Mouse (Mus musculus) midbrain, embryonic 16.5 days (tissue): ENCODE measurements around the gene Katna1. TPM values are rescaled to one million over a fixed set of nuclear protein-coding genes. Genes with fewer than 3 reads are reported as not detected.
"Not testable (repeated sequence)": the region's sequence is repeated elsewhere in the genome, so short reads cannot be mapped to it uniquely, and the experiment has no call there.

Source experiments
- ATAC-seq: fragments of 200-750 bp; cut with Nextera tagmentation; 2 replicates; pipeline ENCODE4 v1.8.0; 2017; ENCODE audit warnings: moderate TSS enrichment
- H3K27ac ChIP-seq: fragments of 300-500 bp; sonication (generic); 2 replicates; pipeline ENCODE4 v1.5.1; 2014; ENCODE audit warnings: mild to moderate bottlenecking, low read length, mixed read lengths
- H3K27me3 ChIP-seq: fragments of 300-500 bp; sonication (generic); 2 replicates; pipeline ENCODE4 v1.6.1; 2014; ENCODE audit warnings: low read depth, low read length, mixed read lengths; ENCODE audit not compliant: control insufficient read depth, insufficient read depth
- H3K36me3 ChIP-seq: fragments of 300-500 bp; sonication (generic); 2 replicates; pipeline ENCODE4 v1.6.1; 2014; ENCODE audit warnings: mild to moderate bottlenecking, low read length, moderate library complexity, mixed read lengths; ENCODE audit not compliant: control insufficient read depth, insufficient read depth
- H3K4me1 ChIP-seq: fragments of 300-500 bp; sonication (generic); 2 replicates; pipeline ENCODE4 v1.6.1; 2014; ENCODE audit warnings: mild to moderate bottlenecking, low read length, mixed read lengths; ENCODE audit not compliant: control insufficient read depth, insufficient read depth
- H3K4me2 ChIP-seq: fragments of 300-500 bp; sonication (generic); 2 replicates; pipeline ENCODE4 v1.6.1; 2014; ENCODE audit warnings: mild to moderate bottlenecking, low read length, mixed read lengths
- H3K4me3 ChIP-seq: fragments of 300-500 bp; sonication (generic); 2 replicates; pipeline ENCODE4 v1.5.1; 2014; ENCODE audit warnings: low read depth, mild to moderate bottlenecking, low read length, moderate library complexity, mixed read lengths
- H3K9ac ChIP-seq: fragments of 300-500 bp; sonication (generic); 2 replicates; pipeline ENCODE4 v1.6.1; 2014; ENCODE audit warnings: low read depth, low read length, mixed read lengths
- H3K9me3 ChIP-seq: fragments of 300-500 bp; sonication (generic); replicated peaks from 2 replicates; pipeline ENCODE4 v1.6.1; 2014; ENCODE audit warnings: mild to moderate bottlenecking, low read length, mixed read lengths; ENCODE audit not compliant: control insufficient read depth, poor library complexity, severe bottlenecking
- WGBS: fragments of 180-500 bp; shearing (Covaris S2); extraction: QIAGEN DNeasy Blood & Tissue Kit; methylation state at CpG from one replicate; pipeline ENCODE4 v1.1.7; 2014; 5-methylcytosine and 5-hydroxymethylcytosine counted together
- polyA plus RNA-seq: library from polyadenylated mRNA; unstranded; fragments of >200 nt; fragmentation: Nextera tagmentation; extraction: Ambion mirVana; gene quantifications from 2 replicates; pipeline ENCODE4 v1.2.1, GENCODE M21; 2015

Gene Katna1
- polyA plus RNA-seq, 1 experiment from 2014 or later, result 25.3 TPM

DNA sequence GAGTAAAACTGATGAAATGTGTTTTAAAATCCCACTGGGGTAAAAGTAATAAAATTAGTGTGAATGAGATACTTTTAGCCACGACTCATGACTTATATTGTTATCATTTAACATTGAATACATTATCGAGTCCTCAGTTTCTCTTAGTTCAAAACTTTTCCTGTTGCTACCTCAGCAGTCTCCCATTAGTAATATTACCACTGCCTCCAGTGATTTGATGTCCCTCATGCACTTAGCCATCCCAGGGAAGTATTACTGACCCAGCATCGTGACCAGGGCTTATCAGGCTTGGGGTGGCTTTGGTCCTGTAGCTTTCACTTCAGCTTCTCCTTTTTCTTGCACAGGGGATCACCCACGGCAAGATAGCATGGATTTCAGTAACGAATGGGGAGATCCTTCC, 15.7 kb upstream of the Katna1 start:
- Histone ChIP-seq H3K4me3 (no peak overlapping the region), H3K4me2 (no peak overlapping the region), H3K9ac (no peak overlapping the region), H3K27me3 (no peaks in the 10 kb centered on the region), H3K27ac (no peak overlapping the region), H3K36me3 (peaks cover 30% of the 10 kb centered on the region), H3K9me3 (no peaks in the 10 kb centered on the region), H3K4me1 (no peaks in the 10 kb centered on the region)
- no peak for ATAC-seq
- WGBS, result 92% methylated on average over 5 of the region's 5 CpGs

DNA sequence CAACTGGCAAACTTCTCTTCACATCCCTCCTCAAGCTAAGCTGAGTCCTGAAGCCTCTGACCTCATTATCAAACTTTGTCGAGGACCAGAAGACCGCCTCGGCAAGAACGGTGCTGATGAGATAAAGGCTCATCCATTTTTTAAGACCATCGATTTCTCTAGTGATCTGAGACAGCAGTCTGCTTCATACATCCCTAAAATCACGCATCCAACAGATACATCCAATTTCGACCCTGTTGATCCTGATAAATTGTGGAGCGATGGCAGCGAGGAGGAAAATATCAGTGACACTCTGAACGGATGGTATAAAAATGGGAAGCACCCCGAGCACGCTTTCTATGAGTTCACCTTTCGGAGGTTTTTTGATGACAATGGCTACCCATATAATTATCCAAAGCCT, 13.3 kb upstream of the Katna1 start:
- H3K27me3 ChIP-seq, result no peaks in the 10 kb centered on the region
- no peak overlapping the region for H3K4me3 ChIP-seq
- no peak for ATAC-seq
- H3K36me3 ChIP-seq, result peaks cover 24% of the 10 kb centered on the region
- H3K9ac ChIP-seq, result no peak overlapping the region
- no peaks in the 10 kb centered on the region for H3K9me3 ChIP-seq
- no peaks in the 10 kb centered on the region for H3K4me1 ChIP-seq
- no peak overlapping the region for H3K4me2 ChIP-seq
- H3K27ac ChIP-seq, result no peak overlapping the region
- 94% methylated on average over 13 of the region's 13 CpGs for WGBS

DNA sequence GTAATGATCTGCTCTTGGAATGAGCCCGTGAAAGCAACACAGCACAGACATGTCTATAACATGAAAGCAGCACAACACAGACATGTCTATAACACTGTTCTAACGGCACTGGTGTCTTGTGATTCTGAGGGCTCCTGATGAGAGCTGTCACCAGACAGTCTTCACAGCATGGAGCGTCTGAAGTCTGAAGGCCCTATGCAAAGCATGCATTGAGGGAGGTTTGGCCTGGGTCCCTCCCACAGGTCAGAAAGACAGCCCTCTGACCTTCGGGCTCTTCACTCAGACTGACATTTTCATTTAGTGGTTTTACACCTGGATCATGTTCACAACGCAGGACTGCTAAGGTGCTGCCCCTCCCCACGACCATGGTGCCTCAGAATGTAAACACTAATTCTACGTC, 10.7 kb upstream of the Katna1 start:
- Histone ChIP-seq H3K9ac (no peak overlapping the region), H3K36me3 (peaks cover 20% of the 10 kb centered on the region), H3K9me3 (no peaks in the 10 kb centered on the region), H3K4me1 (no peaks in the 10 kb centered on the region), H3K27me3 (no peaks in the 10 kb centered on the region), H3K4me2 (no peak overlapping the region), H3K4me3 (no peak overlapping the region), H3K27ac (no peak overlapping the region)
- 75% methylated on average over 7 of the region's 7 CpGs for WGBS
- ATAC-seq, result no peak

DNA sequence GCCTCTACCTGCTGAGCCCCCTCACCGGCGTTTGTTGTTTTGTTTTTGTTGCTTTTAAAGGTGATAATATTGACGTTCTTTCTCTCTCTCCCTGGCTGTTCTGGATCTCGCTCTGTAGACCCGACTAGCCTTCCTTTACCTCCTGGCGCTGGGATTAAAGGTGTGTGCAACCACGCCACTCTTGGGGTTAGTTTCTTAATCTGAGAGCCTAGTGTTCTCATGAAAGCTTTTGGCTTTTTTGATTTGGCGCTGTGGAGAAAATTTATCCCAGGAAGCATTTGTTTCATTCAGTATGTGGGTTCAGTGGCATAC, 657 bp downstream of the Katna1 start:
- no peaks in the 10 kb centered on the region for H3K9me3 ChIP-seq
- no peaks in the 10 kb centered on the region for H3K27me3 ChIP-seq
- H3K4me1 ChIP-seq, result peaks cover 19% of the 10 kb centered on the region
- H3K4me3 ChIP-seq, result peak overlapping the region; percentile 87
- WGBS, result 0% methylated on average over 8 of the region's 8 CpGs
- peak overlapping the region; percentile 80 for H3K9ac ChIP-seq
- H3K4me2 ChIP-seq, result peak overlapping the region; percentile 71
- peak overlapping the region; percentile 81; the same call in 1 of the 2 replicates for H3K27ac ChIP-seq
- no peak for ATAC-seq
- no peaks in the 10 kb centered on the region for H3K36me3 ChIP-seq

DNA sequence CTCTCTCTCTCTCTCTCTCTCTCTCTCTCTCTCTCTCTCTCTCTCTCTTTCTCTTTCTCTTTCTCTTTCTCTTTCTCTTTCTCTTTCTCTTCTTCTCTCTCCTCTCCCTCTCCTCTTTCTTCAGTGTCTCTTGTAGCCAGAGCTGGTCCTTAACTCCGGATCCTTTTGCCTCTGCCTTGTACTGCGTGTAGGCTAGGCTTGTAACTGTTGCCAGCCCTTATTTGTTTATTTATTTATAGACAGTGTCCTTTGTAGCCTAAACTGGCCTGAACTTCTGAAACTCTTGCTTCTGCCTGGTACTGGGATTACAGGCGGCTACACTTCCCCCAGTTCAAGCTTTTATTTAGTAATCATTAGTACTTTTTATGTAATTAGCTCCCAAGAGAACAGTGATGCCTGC, 1.2 kb downstream of the Katna1 start:
- Histone ChIP-seq H3K36me3 (no peaks in the 10 kb centered on the region), H3K27me3 (no peaks in the 10 kb centered on the region), H3K4me3 (no peak overlapping the region), H3K9ac (no peak overlapping the region; the same call in 1 of the 2 replicates), H3K9me3 (no peaks in the 10 kb centered on the region), H3K27ac (no peak overlapping the region), H3K4me2 (peak overlapping the region; percentile 71), H3K4me1 (peaks cover 21% of the 10 kb centered on the region)
- ATAC-seq, result no peak
- WGBS, result 28% methylated on average over 3 of the region's 3 CpGs

DNA sequence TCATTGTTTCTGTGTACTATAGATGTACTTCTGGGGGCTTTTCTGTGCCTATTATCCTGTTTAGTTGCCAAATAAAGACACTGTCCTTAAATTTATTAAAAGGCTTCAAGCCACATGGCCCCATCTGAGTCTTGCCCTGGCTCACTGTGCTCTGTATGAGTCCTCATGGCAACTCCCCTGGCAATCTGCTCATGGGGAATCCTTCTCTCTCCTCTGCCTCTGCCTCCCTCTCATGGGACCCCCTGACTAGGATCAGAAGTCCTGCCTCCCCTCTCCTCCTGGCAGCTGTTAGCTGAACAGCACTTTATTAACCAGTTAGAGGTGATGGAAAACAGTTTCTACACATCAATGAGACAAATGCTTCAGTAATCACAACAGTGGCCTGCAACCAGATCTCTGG, 5.8 kb downstream of the Katna1 start:
- 0 out of 2 replicates have a peak overlapping the region, but pooled peaks have one; percentile 30 for H3K9ac ChIP-seq

DNA sequence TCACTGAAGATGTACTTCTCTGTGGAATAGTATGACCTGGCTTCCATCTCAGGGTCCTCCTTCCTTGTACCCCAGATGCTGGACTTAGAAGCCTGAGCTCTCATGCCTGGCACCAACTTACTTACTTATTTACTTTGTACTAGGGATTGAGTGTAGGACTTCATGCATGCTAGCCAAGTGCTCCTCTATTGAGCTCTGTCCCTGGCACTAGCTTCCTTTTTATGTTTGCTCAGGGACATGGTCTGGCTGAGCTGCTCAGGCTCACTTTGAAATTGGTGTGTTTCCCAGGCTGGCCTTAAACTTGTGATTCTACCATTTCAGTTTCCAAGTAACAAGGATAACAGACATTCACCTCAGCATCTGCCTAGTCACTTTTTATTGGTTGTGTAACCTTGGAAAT, 11.3 kb downstream of the Katna1 start:
- H3K4me2 ChIP-seq, result no peak overlapping the region
- H3K9me3 ChIP-seq, result no peaks in the 10 kb centered on the region
- no peak for ATAC-seq

More for the DNA sequence above, 5.8 kb downstream of the Katna1 start:
- no peak overlapping the region for H3K4me2 ChIP-seq
- no peak overlapping the region for H3K4me3 ChIP-seq
- no peaks in the 10 kb centered on the region for H3K27me3 ChIP-seq
- no peak for ATAC-seq
- H3K36me3 ChIP-seq, result no peaks in the 10 kb centered on the region
- H3K4me1 ChIP-seq, result peaks cover 17% of the 10 kb centered on the region
- no peak overlapping the region for H3K27ac ChIP-seq
- H3K9me3 ChIP-seq, result no peaks in the 10 kb centered on the region

DNA sequence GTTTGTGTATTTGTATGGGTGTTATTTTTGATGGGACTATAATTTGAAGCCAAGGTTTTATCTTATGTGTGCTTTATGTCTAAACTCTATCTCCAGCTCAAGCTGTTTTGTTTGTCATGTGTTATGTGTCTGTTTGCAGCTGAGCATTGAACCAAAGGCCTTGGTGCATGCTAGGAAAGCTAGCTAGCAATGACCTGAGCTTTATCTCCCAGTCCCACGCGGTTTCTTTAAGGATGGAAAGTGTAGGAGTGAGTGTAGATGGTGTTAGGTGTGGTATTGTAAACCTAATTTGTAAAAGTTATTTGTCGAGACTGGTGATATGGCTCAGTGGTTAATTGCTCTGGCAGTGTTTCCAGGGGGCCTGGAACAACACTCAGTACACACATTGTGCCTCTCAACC, 12.1 kb downstream of the Katna1 start:
- Histone ChIP-seq H3K9me3 (no peaks in the 10 kb centered on the region), H3K27ac (no peak overlapping the region), H3K4me1 (no peaks in the 10 kb centered on the region), H3K4me2 (no peak overlapping the region), H3K27me3 (no peaks in the 10 kb centered on the region), H3K9ac (no peak overlapping the region), H3K4me3 (no peak overlapping the region), H3K36me3 (peaks cover 2% of the 10 kb centered on the region; the same call in 1 of the 2 replicates)
- ATAC-seq, result no peak
- 88% methylated on average over 3 of the region's 3 CpGs for WGBS

More for the DNA sequence above, 11.3 kb downstream of the Katna1 start:
- no peak overlapping the region for H3K4me3 ChIP-seq
- no peak overlapping the region for H3K27ac ChIP-seq
- 0 out of 2 replicates have a peak, but pooled peaks cover 2% of the 10 kb centered on the region for H3K36me3 ChIP-seq
- H3K9ac ChIP-seq, result no peak overlapping the region
- H3K27me3 ChIP-seq, result no peaks in the 10 kb centered on the region
- no peaks in the 10 kb centered on the region for H3K4me1 ChIP-seq

DNA sequence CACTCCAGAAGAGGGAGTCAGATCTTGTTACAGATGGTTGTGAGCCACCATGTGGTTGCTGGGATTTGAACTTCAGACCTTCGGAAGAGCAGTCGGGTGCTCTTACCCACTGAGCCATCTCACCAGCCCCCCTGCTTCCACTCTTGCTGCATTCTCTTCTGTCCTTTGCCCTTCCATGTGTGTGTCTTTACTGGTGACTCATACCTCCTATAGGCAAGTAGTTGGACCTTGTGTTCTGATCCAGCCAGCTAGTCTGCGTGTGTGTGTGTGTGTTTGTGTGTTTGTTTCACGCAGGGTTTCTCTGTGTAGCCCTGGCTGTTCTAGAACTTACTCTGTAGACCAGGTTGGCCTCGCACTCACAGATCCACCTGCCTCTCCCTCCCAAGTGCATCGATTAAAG, 19.7 kb downstream of the Katna1 start:
- not testable (repeated sequence) for H3K27ac ChIP-seq, H3K4me2 ChIP-seq, H3K9ac ChIP-seq, H3K9me3 ChIP-seq, H3K27me3 ChIP-seq, H3K4me1 ChIP-seq, ATAC-seq, H3K4me3 ChIP-seq
- H3K36me3 ChIP-seq, result peaks cover 28% of the 10 kb centered on the region
- WGBS, result 97% methylated on average over 6 of the region's 6 CpGs

DNA sequence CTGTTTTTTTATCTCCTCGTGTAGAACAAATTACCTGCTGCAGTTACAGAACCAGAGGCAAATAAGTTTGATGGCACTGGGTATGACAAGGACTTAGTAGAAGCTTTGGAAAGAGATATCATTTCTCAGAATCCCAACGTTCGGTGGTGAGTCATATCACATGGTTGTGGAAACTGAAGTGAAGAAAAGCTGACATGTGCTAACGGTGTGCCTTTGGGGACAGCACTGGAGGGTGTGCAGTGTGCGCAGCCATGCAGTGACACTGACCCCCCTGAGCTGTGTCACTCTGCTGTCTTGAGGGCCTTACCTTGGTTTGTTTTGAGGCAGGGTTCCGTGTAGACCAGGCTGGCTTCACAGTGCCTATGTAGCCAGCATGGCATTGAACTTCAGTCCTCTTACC, 23.0 kb downstream of the Katna1 start:
- Histone ChIP-seq H3K4me3 (no peak overlapping the region), H3K4me2 (no peak overlapping the region), H3K36me3 (peaks cover 29% of the 10 kb centered on the region), H3K4me1 (no peaks in the 10 kb centered on the region), H3K9ac (no peak overlapping the region), H3K27ac (no peak overlapping the region), H3K9me3 (no peaks in the 10 kb centered on the region), H3K27me3 (no peaks in the 10 kb centered on the region)
- 96% methylated on average over 6 of the region's 6 CpGs for WGBS
- no peak for ATAC-seq
